Mouse (Mus musculus): Measurements from ENCODE around the gene Astn2.
"Not testable (repeated sequence)": the region's sequence is repeated elsewhere in the genome, so short reads cannot be mapped to it uniquely, and the experiment has no call there.

Astn2 gene

GRCm38 (mm10) chr4:65699743-65700361 lies 704.6 kb downstream of the Astn2 start:
- no peak for ATAC-seq (ENCODE audit: insufficient number of reproducible peaks, low FRiP score, low TSS enrichment)

GRCm38 (mm10) chr4:65695241-65695640 lies 709.2 kb downstream of the Astn2 start:
- no peak for ATAC-seq (ENCODE audit: insufficient number of reproducible peaks, low FRiP score, low TSS enrichment)

GRCm38 (mm10) chr4:65694011-65694410 lies 710.4 kb downstream of the Astn2 start:
- ATAC-seq (ENCODE audit: insufficient number of reproducible peaks, low FRiP score, low TSS enrichment): peak; percentile 88

GRCm38 (mm10) chr4:65687006-65687723 lies 717.2 kb downstream of the Astn2 start:
- ATAC-seq (ENCODE audit: insufficient number of reproducible peaks, low FRiP score, low TSS enrichment): no peak

GRCm38 (mm10) chr4:65686258-65687005 lies 718.0 kb downstream of the Astn2 start:
- ATAC-seq (ENCODE audit: insufficient number of reproducible peaks, low FRiP score, low TSS enrichment): no peak

- peak; percentile 49; the same call in 1 of the 2 replicates for ATAC-seq (ENCODE audit: insufficient number of reproducible peaks, low FRiP score, low TSS enrichment)
These were observed 720.0 kb downstream of the Astn2 start for GRCm38 (mm10) chr4:65684401-65684800.

- not testable (repeated sequence) for ATAC-seq (ENCODE audit: insufficient number of reproducible peaks, low FRiP score, low TSS enrichment)
These were observed 724.6 kb downstream of the Astn2 start for GRCm38 (mm10) chr4:65679786-65680185.

GRCm38 (mm10) chr4:65678929-65679328 lies 725.5 kb downstream of the Astn2 start:
- ATAC-seq (ENCODE audit: insufficient number of reproducible peaks, low FRiP score, low TSS enrichment): no peak

- ATAC-seq (ENCODE audit: insufficient number of reproducible peaks, low FRiP score, low TSS enrichment): no peak
These were observed 725.9 kb downstream of the Astn2 start for GRCm38 (mm10) chr4:65678495-65678894.

GRCm38 (mm10) chr4:65674267-65674978 lies 730.0 kb downstream of the Astn2 start:
- ATAC-seq (ENCODE audit: insufficient number of reproducible peaks, low FRiP score, low TSS enrichment): peak; percentile 90

GRCm38 (mm10) chr4:65673418-65673933 lies 730.9 kb downstream of the Astn2 start:
- peak; percentile 2; the same call in 1 of the 2 replicates for ATAC-seq (ENCODE audit: insufficient number of reproducible peaks, low FRiP score, low TSS enrichment)

GRCm38 (mm10) chr4:65672294-65672693 lies 732.1 kb downstream of the Astn2 start:
- ATAC-seq (ENCODE audit: insufficient number of reproducible peaks, low FRiP score, low TSS enrichment): no peak

- no peak for ATAC-seq (ENCODE audit: insufficient number of reproducible peaks, low FRiP score, low TSS enrichment)
These were observed 732.7 kb downstream of the Astn2 start for GRCm38 (mm10) chr4:65671585-65672184.

GRCm38 (mm10) chr4:65667030-65667610 lies 737.3 kb downstream of the Astn2 start:
- no peak for ATAC-seq (ENCODE audit: insufficient number of reproducible peaks, low FRiP score, low TSS enrichment)

GRCm38 (mm10) chr4:65663176-65663575 lies 741.2 kb downstream of the Astn2 start:
- ATAC-seq (ENCODE audit: insufficient number of reproducible peaks, low FRiP score, low TSS enrichment): no peak

GRCm38 (mm10) chr4:65654723-65655122 lies 749.7 kb downstream of the Astn2 start:
- ATAC-seq (ENCODE audit: insufficient number of reproducible peaks, low FRiP score, low TSS enrichment): peak; percentile 78

- ATAC-seq (ENCODE audit: insufficient number of reproducible peaks, low FRiP score, low TSS enrichment): no peak
These were observed 761.8 kb downstream of the Astn2 start for GRCm38 (mm10) chr4:65642611-65643010.

GRCm38 (mm10) chr4:65638231-65638630 lies 766.2 kb downstream of the Astn2 start:
- ATAC-seq (ENCODE audit: insufficient number of reproducible peaks, low FRiP score, low TSS enrichment): no peak

GRCm38 (mm10) chr4:65620125-65620524 lies 784.3 kb downstream of the Astn2 start:
- no peak for ATAC-seq (ENCODE audit: insufficient number of reproducible peaks, low FRiP score, low TSS enrichment)

GRCm38 (mm10) chr4:65613135-65613534 lies 791.3 kb downstream of the Astn2 start:
- ATAC-seq (ENCODE audit: insufficient number of reproducible peaks, low FRiP score, low TSS enrichment): no peak
